9 mouse cellular contexts compared by ENCODE assay signal in the genomic region with DNA sequence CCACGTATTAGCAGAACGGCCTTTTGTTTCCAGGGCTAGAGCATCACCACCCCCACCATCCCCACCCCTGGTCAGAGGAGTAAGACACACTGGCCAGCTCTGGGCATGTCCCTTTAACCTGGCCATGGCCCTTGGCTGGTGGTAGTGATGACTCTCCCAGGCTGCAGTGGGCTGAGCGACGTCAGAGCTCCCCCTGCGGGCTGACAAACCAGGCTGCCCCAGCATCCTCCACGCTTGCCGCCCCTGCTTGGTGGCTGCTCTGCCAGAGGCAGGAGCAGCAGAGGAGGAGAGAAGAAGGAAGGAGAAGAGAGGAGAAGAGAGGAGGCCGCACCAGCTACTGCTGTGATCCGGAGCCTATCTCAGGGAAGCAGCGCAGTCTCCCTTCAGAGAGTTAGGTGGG.
DNase-seq lines count a peak whose midpoint lies in the region; ATAC-seq and TF ChIP-seq lines count a peak whose summit lies in the region.
"Had no signal": no experiment of that assay in that cellular context is flagged by ENCODE, and none has a peak within 500 bp of the region (broad histone marks: within the 10 kb centered on the region; RNA-seq: fewer than 3 reads in every experiment).

No protein-coding gene starts in this region.

- no peak for TF ChIP-seq POLR2A in cerebellum, adult 2 months (IDR thresholded peaks at IDR 0.05; ENCODE audit: borderline replicate concordance, insufficient read depth, low read length)
- TF ChIP-seq POLR2A in small intestine, adult 2 months (IDR thresholded peaks at IDR 0.05; ENCODE audit: low read depth, low read length): no peak

- H3K4me1 ChIP-seq in cerebellum, adult 2 months (ENCODE audit: control insufficient read depth, insufficient read depth, low read length): peaks cover 10% of the 10 kb centered on the region
- peaks cover 44% of the 10 kb centered on the region for H3K4me1 ChIP-seq in hindbrain, embryonic 15.5 days (replicated peaks)
- H3K4me1 ChIP-seq in small intestine, adult 2 months (ENCODE audit: control insufficient read depth, insufficient read depth, insufficient read length, low read length): no peaks in the 10 kb centered on the region; the same call in 1 of the 2 replicates

- no peaks in the 10 kb centered on the region for H3K9me3 ChIP-seq in hindbrain, embryonic 15.5 days
- H3K9me3 ChIP-seq: embryonic facial prominence, embryonic 15.5 days had no signal

- no peaks in the 10 kb centered on the region for H3K36me3 ChIP-seq in hindbrain, embryonic 15.5 days
- H3K36me3 ChIP-seq in small intestine, adult 2 months (ENCODE audit: control insufficient read depth, insufficient read depth, low read length): peaks cover 23% of the 10 kb centered on the region

- peak; percentile 31; the same call in 1 of the 2 replicates for ATAC-seq in hindbrain, embryonic 15.5 days (ENCODE audit: low FRiP score, low read depth)
- ATAC-seq in megakaryocyte progenitor cell, adult 5-6 weeks (replicated peaks; ENCODE audit: poor library complexity): peak; percentile 64

- peak; percentile 27 to 30 for DNase-seq in cerebellum, adult 2 months
- DNase-seq in cerebellum, adult 11 months: no peak
- peak; percentile 68 to 76 for DNase-seq in cerebellum, postnatal 10 days
- peak; percentile 41 for DNase-seq in gastrocnemius, adult 18-20 months (ENCODE audit: low spot score)
- DNase-seq in left cerebral cortex, adult 11 months (ENCODE audit: low spot score): peak; percentile 74

- H3K4me2 ChIP-seq in hindbrain, embryonic 15.5 days: no peak overlapping the region
- H3K4me2 ChIP-seq: embryonic facial prominence, embryonic 15.5 days had no signal

- no peaks in the 10 kb centered on the region for H3K27me3 ChIP-seq in cerebellum, adult 2 months (ENCODE audit: control insufficient read depth, insufficient read depth, low read length)
- no peaks in the 10 kb centered on the region for H3K27me3 ChIP-seq in hindbrain, embryonic 15.5 days
- no peaks in the 10 kb centered on the region for H3K27me3 ChIP-seq in small intestine, adult 2 months (ENCODE audit: control insufficient read depth, insufficient read depth, low read length)
- H3K27me3 ChIP-seq: embryonic facial prominence, embryonic 15.5 days had no signal

- no peak overlapping the region for H3K4me3 ChIP-seq in cerebellum, adult 2 months (replicated peaks; ENCODE audit: insufficient read depth, low read depth, low read length)
- H3K4me3 ChIP-seq in hindbrain, embryonic 15.5 days: no peak overlapping the region
- no peak overlapping the region for H3K4me3 ChIP-seq in small intestine, adult 2 months (ENCODE audit: low read depth, low read length)
- H3K4me3 ChIP-seq: embryonic facial prominence, embryonic 15.5 days had no signal

- H3K27ac ChIP-seq in cerebellum, adult 2 months (ENCODE audit: insufficient read depth, low read length): no peak overlapping the region
- H3K27ac ChIP-seq in hindbrain, embryonic 15.5 days (replicated peaks): 0 out of 2 replicates have a peak overlapping the region, but pooled peaks have one; percentile 1
- H3K27ac ChIP-seq in small intestine, adult 2 months (ENCODE audit: insufficient read depth, low read depth, low read length): no peak overlapping the region
- H3K27ac ChIP-seq: embryonic facial prominence, embryonic 15.5 days had no signal

- no peak overlapping the region for H3K9ac ChIP-seq in hindbrain, embryonic 15.5 days
- H3K9ac ChIP-seq: embryonic facial prominence, embryonic 15.5 days had no signal

- 83% methylated on average over 10 of the region's 10 CpGs for WGBS in cerebellum, adult 2 months
- 56% methylated on average over 8 of the region's 10 CpGs for WGBS in hindbrain, embryonic 15.5 days
- WGBS in small intestine, adult 2 months: 68% methylated on average over 10 of the region's 10 CpGs

- TF ChIP-seq CTCF in cerebellum, adult 2 months (IDR thresholded peaks at IDR 0.05; ENCODE audit: borderline replicate concordance, insufficient read depth, low read depth, low read length): no peak
- TF ChIP-seq CTCF in small intestine, adult 2 months (IDR thresholded peaks at IDR 0.05; ENCODE audit: extremely low read depth, insufficient read length, insufficient replicate concordance, low read depth, low read length): 0 out of 2 replicates have a peak, but pooled peaks have one; percentile 28
